Mouse (Mus musculus): Measurements from ENCODE around the gene Ccnd3.
A peak's percentile ranks its signal among the peaks of the same experiment; 100 is the strongest.
"Not testable (repeated sequence)": the region's sequence is repeated elsewhere in the genome, so short reads cannot be mapped to it uniquely, and the experiment has no call there.

Gene Ccnd3

DNA sequence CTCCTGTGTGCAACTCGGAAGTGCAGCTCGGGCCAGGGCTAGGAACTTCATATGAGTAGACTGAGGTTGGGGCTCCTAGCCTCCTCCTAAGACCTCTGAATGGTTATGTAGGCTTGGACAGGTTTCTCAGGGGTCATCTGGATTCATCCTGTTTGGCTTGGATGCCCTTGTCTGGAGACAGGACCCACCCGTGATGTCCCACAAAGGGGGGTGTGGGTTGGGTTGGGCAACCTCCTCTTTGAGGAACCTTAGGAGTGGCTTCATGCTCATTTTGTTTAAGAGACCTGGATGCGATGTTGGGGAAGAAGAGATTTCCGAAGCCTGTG lies 92.0 kb downstream of the Ccnd3 start:
- DNase-seq: no peak

DNA sequence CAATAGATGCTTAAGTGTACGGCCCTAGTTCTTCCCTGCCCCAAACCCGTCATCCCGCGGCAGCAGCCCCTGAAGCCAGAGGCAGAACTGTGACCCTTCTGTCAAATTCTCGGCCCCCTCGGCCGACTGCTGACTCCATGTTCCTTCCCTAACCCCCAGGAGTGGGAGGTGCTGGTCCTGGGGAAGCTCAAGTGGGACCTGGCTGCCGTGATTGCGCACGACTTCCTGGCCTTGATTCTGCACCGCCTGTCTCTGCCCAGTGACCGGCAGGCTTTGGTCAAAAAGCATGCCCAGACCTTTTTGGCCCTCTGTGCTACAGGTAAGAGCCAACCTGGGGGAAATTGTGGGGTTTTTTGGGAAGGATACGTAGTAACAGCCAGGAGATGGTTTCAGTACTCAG lies 92.4 kb downstream of the Ccnd3 start:
- no peak for DNase-seq

DNA sequence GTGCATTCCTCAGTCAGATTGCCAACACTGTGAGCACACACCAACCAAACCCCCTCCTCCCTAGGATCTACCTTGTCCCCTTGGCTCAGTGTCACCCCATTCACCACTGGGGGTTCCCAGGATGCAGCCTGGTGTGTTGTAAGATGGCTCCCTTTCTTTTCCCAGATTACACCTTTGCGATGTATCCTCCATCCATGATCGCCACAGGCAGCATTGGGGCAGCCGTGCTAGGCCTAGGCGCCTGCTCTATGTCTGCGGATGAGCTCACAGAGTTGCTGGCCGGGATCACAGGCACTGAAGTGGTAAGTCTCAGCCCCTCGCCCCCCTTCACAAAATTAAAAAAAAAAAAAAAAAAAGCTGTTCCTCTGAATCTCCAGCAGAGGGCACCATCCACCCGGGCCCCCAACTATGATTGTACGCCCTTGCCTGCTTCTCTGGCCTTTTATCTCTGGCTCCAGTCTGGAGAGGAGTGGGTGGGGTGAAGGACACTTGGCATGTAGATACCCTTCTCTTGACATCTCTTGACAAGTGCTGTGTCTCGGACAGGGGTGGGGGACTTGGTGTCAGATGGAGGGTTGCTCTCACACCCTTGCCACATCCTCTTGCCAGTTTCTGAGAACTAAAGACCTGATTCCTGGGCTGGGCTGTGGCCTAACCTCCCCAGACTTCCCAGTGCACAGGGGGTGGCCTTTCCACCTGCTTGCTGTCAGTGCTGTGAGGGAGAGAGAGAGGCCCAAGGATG lies 93.2 kb downstream of the Ccnd3 start:
- peak; percentile 37 to 49 for DNase-seq

DNA sequence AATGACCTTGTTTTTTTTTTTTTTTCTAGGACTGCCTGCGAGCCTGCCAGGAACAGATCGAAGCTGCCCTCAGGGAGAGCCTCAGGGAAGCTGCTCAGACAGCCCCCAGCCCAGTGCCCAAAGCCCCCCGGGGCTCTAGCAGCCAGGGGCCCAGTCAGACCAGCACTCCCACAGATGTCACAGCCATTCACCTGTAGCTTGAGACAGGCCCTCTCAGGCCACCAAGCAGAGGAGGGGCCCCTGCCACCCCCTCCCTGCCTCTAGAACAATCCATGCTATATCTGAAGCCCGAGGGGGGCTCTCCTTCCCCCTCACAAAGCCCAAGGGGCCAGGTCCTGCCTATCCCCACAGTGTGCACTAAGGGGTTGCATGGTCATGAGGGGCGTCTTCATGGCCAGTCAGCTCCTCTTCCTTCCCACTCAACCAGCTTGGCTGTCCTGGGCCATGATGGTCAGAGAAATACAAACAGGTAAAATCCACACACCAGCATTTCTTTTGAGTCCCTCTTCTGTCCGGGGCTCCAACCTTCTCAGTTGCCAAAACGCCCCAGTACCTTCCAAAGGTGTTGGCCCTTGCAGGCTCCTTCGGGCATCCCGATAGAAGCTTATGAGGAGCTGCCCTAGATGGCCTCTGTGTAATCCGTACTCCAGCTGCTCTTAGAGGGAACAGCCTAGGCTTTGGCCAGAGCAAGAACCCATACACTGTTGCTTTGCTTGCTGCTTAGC lies 93.9 kb downstream of the Ccnd3 start:
- not testable (repeated sequence) for DNase-seq

DNA sequence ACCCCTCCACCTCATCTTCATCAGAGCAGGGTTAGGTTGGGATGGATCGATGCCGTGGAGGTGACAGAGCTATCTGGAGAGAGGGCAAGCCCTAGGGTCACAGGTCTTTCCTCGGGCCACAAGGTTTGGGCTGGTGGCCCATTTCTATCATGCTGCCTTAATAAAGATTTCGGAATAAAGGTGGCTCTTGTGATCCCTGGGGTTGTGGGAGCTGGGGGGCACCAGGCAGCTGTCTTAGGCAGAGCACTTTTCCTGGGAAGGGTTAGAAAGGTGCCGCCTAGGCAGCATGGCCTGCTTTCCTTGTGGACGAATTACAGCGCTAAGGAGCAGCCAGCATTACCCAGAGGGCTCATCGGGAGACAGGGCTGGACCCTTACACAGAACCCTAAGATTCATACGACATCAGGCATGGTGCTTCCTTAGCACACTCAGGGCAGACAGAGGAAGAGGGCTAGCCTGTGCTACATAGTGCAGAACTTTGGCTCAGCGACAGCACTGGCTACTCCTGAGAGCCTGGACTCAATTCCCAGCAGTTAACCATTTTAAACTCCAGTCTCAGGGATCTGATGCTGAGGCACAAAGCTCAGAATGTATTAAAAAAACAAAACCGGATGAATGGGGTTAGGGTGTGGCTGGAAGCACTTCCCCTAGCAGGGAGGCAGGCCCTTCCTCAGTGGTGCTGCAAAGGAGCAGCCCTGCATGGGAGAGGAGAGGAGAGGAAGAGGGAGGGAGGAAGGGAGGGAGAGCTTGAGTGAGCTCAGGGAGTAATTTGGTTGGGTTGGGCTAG lies 94.9 kb downstream of the Ccnd3 start:
- DNase-seq: no peak

DNA sequence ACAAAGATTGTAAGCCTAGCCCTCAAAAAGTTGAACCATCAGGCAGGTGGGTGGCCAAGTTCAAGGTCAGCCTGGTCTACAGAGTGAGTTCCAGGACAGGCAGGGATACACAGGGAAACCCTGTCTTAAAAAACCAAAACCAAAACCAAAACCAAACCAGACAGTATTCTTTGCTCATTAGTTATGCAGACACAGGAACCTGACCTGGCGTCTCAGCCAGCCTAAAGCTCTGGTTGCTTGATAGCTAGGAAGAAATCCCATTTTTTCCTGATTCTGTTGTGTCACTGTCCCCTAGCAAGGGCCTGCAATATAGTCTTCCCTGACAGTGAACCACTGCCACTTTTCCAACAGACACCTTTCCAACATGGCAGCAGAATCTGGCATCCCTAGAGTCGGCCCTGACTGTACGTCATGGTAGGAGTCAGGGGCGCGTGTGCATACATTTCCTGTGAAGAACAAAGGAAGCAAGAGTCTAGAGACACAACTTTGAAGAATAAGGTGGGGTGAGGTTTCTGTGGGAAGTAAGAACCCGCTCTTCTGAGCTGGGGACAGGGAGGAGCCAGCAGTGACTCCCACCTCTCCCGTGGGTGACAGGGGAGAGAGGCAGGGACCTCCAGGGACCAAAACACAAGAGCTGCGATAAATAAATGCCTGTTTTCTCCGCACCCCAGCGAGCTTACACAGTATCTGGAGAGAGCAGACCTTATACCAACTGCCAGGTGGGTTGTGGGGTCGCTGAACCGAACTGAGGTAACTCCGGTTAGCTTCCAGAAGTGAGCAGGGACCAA lies 95.9 kb downstream of the Ccnd3 start:
- no peak for DNase-seq

DNA sequence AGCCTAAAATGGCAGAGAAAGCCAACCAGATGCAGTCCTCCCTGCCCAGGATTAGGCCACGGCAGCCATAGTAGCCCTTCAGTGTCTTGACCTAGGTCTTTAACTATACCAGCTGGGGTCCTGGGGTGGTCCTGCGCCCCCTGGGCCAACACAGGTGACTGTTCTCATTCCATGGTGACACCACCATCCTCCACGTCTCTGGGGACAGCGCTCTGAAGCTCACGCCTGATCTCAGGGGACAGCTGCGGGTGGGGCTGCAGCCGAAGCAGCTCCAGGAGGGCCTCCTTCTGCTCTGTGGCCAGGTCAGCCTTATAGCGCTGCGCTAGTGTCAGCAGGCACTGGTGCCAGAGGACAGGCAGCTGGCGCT lies 96.5 kb downstream of the Ccnd3 start:
- DNase-seq: no peak

DNA sequence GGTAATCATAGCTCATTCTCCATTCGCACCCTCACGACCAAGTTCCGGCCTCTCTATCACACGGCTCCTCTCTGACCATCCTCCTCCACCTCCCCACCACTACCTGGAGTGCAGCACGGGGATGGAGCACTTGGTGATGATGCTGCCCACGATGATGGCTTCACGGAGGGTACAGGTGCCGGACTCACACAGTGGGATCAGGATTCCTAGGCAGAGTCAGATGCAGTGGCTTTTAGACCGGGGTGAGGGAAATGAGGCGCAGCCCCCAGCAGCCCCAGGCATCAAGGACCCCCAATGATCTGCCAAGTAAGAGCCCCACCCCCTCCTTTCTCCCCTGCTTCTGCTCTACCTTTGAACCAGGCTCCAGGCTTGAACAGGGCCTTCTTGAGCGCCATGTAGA lies 97.4 kb downstream of the Ccnd3 start:
- no peak for DNase-seq

DNA sequence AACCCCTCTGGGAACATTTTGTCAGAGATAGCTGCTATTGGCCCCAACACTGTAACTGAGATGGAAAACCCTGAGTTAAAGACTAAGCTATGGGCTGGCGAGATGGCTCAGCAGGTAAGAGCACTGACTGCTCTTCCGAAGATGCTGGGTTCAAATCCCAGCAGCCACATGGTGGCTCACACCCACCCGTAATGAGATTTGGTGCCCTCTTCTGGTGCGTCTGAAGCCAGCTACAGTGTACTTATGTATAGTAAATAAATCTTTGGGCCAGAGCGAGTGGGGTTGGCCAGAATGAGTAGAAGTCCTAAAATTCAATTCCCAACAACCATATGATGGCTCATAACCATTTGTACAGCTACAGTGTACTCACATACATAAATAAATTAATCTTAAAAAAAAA lies 101.4 kb downstream of the Ccnd3 start:
- DNase-seq: no peak

DNA sequence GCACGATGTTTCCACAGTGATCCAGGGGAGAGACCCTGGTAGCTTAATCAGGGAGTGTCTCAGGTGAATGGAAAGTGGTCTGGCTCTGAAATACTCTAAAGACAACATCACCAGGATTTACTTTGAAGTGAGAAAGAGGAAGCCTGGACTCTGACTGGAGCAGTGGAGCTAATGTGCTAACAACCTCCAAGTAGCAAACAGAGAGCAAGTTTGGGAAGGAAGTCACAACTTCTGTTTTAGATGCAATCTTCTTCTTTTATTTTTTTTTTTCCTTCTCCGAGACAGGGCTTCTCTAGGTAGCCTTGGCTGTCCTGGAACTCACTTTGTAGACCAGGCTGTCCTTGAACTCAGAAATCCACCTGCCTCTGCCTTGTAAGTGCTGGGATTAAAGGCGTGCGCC lies 104.3 kb downstream of the Ccnd3 start:
- DNase-seq: no peak

DNA sequence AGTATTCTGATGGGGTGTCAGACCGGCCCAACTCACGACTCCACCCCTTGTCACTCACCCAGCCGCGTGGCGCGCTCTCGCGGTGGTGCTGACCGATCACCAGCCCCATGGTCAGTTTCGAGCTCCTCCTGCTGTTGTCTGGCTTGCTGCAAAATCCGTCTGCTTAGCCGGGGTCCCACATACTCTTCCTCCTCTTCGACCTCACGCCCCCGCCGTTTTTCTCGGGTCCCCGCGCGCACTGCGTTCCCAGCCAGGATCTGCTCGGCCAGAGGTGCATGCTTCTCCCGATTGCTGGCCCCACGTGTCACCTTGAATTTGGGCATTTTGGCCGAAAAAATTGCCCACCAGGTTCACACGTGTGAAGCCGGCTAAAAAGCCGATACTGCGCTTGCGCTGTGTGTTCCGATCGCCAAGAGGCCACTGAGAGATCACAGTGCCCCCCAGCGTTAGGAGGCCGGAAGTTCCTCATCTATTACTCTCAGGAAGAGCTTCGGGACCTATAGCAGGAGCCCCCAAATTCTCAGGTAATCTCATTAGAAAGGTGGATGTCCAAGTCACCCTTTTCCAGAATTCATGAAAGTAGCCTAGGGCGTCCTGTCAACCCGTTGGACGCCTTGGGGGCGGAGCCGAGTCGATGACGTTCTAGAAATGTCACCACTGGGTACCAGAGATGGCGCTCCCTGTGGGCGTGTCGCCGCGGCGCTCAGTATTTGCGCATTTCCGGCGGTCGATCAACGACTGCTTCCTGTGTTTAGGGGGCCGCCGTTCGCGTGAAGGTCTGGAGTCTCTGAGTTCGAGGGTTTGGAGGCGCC lies 106.2 kb downstream of the Ccnd3 start, which contains the start of the genes Bysl, Med20 and Gm20517:
Bysl (minus strand) TSS at position 644 of the 812 bp plus-strand sequence.
Med20 (plus strand) TSS at position 734 of the 812 bp plus-strand sequence.
Gm20517 (plus strand) TSS at position 741 of the 812 bp plus-strand sequence.
- DNase-seq: peak; percentile 99

DNA sequence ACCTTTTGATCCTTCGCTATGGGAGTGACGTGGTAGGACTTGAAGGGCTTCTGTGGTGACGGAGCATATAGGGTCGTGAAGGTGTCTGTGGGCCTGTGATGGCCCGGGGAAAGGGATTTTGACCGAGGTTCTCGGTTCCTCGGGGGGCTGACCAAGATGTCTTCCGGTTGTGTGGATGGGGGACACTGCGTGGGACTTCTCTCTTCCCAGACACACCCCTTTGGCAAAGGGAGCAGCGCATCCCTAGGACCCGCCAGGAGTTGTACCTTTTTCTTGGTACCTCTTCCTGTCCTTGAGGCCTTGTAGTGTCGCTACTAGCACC lies 106.8 kb downstream of the Ccnd3 start:
- DNase-seq: no peak

DNA sequence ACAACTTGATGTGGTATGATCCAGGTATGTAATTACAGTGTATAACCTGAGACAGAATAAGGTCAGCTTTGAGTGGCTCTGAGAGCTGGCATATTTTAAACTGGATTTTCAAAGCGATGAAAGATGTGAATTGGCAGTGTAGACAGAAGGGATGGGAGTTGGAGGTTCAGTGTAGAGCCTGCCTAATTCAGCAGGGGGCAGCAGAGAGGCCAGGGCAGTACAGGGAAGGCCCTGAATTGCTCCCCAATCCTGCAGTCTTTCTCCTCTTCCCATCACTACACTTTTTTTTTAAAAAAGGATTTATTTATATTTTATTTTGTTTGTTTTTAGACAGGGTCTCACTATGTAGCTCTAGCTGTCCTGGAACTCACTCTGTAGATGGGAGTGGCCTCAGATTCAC lies 109.2 kb downstream of the Ccnd3 start:
- peak in 1 of 2 experiments; percentile 43 for DNase-seq

DNA sequence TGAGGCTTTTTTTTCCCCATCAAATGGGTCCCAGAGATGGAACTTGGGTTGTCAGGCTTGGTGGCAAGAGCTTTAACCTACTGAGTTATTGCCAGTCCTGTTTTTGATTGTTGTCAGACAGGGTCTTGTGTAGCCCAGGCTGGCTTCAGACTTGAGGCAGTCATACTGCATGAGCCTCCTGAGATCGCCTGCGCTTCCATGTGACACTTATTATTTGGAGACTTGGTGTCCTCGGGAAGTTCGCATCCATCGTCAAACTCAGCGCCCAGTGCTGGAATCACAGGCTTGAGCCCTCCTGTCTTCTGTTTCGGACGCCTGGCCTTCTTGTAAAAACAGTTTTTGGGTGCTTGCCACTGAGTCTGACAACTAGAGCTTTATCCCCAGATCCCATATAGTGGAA lies 111.3 kb downstream of the Ccnd3 start:
- no peak for DNase-seq

DNA sequence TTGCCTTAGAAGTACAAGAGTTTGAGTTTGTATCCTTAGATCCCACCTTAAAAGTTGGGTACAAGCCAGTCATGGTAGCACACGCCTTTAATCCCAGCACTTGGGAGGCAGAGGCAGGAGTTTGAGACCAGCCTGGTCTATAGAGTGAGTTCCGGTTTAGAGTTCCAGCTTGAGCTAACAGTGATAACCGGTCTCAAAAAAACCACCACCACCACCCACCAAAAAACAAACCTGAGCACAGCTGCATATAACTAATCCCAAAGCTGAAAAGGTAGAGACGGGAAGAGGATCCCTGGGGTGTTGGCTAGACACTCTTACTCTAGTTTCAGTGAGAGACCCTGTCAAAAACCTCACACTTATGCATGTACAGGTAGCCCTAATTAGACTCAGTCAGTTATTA lies 111.8 kb downstream of the Ccnd3 start:
- no peak for DNase-seq

DNA sequence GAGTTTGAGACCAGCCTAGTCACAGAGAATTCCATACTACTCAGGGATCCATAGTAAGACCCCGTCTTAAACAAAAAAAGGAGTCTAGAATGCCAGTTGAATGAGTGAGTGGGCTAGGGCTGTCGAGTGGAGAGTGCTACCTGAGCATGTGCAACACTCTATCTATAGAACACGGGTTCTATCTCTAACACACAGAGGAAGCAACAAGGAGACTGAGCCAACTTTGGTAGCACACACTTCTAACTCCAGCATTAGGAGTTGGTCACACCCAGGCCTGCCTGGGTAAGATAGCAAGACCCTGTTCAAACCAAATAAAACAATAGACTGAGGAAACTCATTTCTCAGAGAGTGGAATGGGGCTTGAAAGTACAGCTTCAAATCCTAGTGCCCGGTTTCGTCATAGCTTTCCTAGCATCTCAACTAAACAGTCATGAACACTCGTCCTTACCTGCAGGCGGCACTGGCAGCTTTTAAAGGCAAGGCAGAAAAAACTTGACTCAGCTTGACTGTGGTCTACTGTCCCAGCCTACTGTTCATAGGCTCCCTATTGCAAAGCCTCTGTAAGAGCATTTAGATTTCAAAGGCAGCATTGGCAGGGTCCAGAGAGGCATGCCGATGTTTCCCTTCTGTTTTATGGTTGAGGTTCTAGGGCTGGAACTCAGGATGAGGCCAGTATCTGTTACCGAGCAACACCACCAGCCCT lies 112.9 kb downstream of the Ccnd3 start:
- no peak for DNase-seq

DNA sequence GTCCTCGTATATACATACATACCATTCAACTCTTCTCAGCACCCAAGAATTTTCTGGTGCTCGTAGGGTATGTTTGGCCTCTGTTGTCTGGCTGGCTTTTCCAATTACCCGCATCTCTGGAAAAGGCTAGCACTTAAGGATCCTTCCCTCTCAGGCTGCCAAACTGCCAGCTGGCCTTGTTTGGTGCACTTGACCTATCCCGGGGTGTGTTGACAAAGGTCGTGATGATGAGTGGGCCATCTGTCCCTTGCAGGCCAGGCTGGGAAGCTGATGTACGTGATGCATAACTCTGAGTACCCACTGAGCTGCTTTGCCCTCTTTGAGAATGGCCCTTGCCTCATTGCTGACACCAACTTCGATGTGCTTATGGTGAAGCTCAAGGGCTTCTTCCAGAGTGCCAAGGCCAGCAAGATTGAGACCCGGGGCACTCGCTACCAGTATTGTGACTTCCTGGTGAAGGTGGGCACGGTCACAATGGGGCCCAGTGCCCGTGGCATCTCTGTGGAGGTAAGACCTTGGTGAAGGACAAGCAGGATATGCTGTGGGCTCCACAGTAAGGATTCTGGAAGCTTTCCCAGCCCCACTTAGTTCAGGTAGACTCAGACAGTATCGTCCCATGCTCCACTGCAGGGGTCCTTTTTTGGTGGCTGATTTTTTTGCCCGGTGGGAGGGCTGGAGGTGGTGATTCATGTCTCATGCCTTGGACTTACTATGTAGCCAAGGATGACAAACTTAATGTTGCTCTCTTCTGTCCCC lies 113.9 kb downstream of the Ccnd3 start:
- peak; percentile 34 to 53 for DNase-seq

DNA sequence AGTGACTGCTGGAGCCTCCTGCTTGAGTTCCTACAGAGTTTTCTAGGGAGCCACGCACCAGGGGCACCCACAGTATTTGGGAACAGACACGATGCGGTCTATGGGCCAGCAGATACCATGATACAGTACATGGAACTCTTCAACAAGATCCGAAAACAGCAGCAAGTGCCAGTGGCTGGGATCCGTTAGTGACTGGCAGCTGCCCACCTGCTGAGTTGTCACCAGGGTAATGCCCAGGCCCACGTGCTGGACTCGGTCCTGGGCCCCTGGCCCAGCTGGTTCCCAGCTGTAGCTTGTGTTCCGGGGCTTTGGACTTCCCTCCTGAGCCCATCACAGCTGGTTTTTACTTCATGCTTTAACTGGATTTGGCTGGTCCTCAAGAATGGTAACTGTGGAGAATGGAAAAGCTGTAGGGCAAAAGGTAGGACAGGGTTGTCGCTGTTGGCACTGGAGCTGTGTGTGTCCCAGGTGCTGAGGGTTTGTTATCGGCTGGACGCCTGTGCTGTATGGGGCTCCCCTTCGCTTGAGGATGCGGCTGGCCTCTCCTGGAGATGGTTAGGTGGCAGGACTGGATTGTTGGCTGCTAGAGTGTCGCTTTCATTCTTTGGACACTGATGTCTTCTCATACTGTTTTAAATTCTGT lies 118.2 kb downstream of the Ccnd3 start:
- DNase-seq: no peak

DNA sequence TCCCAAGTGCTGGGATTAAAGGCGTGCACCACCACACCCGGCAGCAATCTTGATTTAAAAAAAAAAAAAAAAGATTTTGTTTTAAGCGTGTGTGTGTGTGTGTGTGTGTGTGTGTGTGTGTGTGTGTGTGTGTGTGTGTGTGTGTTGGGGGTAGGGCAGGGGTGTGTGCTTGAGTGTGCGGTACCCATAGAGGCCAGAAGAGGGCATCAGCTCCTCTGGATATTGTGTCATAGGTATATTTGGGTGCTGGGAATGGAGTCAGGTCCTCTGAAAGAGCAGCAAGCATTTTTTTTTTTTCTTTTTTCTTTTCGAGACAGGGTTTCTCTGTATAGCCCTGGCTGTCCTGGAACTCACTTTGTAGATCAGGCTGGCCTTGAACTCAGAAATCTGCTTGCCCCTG lies 119.7 kb downstream of the Ccnd3 start:
- not testable (repeated sequence) for DNase-seq

DNA sequence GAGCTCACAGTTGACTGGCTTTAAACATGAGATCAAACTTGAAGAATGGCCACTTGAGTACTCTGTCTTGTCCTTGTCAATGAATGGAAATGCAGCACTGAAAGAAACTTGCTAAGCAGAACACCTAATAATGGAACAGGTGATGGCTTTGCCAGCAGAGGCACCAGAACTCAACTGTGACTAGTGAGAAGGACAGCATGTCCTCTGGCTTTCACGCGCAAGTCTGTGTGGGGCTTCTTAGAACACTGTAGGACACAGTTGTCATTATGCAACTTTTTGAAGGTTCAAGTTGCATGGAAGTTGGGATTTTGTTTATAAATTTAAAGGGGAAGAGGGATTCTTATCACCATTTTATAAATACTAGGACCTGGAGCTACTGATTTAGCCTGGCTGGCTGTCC lies 120.2 kb downstream of the Ccnd3 start:
- DNase-seq: no peak

All from cerebellum, postnatal 25 days (tissue).